Mouse (Mus musculus) left cerebral cortex, adult 9 months (tissue): ENCODE data around the gene Htr1b.

Source experiments
- DNase-seq, 2 experiments: peaks; one replicate each; pipeline ENCODE4 v3.0.0; 2022; ENCODE audit warnings: low spot score in 2 of 2

Gene Htr1b

DNA sequence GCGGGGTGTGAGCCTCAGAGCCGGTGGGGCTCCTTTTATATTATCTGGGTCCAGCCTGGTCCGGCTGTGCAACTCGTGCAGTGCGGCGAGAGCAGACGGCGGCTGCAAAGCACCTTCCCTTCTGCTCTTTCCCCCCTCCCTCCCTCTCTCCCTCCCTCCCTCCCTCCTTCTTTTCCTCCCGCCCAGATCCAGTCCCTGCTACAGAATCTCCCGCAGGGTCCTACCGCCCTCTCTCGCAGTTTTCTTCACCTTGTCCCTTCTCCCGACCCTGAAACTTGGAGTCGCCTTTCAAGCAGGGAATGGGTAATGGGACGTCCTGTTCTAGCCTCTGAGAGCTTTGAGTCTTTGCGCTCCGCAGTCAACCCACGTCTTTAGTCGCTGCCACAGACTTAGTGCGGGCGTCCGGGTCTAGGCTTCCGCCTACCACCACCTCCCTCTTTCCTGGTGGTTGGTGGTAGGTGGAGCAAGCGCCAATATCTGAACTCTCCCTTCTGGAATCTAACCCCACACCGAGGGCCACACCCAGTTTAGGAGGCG, at the start of gene Htr1b:
Htr1b (minus strand) TSS at position 392 of the 537 bp plus-strand sequence.
- peak in 1 of 2 experiments; percentile 29 for DNase-seq

- no peak for DNase-seq
Observed at GRCm38 (mm10) chr9:81676716-81677115, 43.1 kb upstream of the Htr1b start.

DNA sequence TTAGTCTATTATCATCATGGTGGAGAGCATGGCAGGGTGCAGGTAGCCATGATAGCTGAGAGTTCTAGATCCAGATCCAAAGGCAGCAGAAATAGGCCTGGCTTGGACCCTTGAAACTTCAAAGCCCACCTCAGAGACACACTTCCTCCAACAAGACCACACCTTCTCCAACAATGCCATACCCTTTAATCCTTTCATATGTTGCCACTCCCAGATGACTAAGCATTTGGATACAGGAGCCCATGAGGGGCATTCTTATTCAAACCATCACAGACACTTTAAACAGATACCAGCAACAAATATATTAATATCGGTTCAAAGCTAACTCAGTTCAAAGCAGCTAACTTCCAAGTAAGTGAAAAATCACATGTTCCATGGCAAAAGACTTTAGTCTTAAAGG, 3.9 kb upstream of the Htr1b start:
- DNase-seq: no peak

DNA sequence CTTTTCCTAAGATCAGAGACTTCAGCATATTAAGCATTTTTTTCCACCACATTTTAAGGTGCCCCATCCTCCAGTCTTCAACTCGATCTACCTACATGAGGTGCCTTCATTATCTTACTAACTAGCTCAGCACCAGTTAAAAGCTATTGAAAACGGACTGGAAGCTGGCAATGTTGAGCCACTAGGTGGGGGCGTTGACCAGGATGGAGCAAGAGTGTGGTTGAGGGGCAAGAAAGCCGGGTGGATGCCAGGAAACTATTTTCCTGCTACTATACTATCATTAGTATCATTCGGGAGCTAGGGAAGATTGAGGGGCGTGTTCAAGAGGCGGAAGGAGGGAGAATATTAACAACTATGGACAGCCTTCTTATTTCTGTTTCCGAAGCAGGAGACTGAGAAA, 1.5 kb upstream of the Htr1b start:
- peak in 1 of 2 experiments; percentile 10 for DNase-seq

DNA sequence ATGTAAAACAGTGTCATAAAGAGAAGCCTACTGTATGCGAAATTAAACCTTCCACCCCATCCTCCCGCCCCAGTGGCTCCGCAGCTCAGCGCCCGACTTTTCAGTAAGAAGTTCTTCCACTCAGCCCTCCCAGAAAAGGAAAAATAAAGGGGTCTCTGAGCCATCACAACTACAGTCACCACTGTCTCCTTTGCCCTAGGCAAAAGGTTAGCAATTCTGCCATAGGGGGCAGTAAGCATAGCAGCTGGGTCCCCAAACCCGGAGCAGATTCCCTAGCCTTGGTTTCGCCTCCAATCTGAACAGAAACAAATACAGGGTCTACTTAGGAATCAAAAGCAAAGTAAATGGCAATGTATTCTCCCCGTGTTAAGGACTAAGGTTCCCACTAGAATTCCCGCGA, 535 bp upstream of the Htr1b start:
- no peak for DNase-seq

- DNase-seq: peak in 1 of 2 experiments; percentile 9
Observed at GRCm38 (mm10) chr9:81632736-81633436, 742 bp downstream of the Htr1b start.

DNA sequence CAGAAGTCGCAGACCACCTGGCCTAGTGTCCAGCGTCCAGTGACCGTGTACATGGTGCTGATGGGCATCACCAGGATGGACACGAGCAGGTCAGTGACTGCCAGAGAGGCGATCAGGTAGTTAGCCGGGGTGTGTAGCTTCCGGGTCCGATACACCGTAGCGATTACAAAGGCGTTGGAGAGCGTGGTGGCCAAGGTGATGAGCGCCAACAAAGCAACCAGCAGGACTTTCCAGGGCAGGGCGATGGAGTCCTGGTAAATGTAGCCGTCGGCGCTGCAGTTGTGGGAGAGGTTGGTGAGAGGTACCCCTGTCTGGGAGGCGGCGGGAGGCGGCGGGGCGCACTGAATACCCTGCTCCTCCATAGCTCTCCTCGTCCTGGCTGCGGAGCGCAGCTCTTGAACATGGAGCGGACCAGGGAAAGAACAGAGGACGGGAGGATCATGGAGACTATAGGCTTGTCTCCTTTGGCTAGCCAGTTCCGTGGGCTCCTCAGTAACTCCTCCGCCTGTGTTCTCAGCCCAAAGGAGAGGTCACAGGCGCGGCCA, 1.4 kb downstream of the Htr1b start:
- no peak for DNase-seq

DNA sequence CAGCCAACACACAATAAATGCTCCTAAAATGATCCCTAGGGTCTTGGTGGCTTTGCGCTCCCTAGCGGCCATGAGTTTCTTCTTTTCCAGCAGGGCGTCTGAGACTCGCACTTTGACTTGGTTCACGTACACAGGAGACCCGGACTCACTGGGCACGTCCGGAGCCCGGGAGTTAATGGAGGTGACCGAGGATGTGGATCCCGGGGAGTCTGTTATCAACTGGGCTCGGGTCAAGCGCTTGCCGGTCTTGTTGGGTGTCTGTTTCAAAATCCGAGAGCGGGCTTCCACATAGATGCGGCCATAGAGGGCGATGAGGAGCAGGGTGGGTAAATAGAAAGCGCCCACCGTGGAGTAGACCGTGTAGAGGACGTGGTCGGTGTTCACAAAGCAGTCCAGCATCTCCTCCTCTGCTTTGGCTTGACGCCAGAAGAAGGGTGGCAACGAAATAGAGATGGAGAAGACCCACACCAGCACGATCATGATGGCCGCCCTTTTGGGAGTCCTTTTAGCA, 2.0 kb downstream of the Htr1b start:
- peak in 1 of 2 experiments; percentile 28 for DNase-seq

DNA sequence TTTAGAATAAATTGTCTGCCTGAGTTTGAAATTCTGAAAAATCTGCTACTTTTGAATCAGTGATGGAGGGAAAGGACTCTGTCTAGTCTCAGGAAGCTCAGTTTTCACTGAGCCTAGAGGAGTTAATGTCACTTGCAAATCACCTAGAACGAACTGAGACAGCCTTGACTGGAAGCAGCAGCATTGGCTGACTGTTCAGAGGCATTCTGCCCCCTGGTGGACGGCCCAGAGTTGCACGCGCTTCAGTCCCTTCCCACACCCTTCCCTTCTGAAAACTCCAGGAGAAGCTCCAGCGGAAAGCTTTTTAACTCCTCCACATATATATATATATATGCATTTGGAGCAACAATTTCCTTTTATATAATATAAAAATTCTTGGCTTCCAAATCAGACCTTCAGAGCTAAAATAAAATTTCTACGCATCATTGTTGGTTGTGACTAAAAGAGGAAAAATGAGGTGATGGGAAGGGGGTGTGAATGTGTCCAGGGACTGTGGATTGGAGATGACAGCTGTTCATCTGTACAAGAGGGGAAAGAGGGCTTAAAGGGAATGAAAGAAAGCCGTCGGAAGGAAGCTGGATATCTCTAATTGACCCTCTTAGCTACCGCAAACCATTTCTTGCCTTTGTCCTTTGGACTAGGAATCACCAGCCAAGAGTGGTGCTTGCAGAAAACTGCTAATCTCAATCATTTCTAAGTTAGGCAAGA, 6.6 kb downstream of the Htr1b start:
- DNase-seq: peak; percentile 68 to 90

DNA sequence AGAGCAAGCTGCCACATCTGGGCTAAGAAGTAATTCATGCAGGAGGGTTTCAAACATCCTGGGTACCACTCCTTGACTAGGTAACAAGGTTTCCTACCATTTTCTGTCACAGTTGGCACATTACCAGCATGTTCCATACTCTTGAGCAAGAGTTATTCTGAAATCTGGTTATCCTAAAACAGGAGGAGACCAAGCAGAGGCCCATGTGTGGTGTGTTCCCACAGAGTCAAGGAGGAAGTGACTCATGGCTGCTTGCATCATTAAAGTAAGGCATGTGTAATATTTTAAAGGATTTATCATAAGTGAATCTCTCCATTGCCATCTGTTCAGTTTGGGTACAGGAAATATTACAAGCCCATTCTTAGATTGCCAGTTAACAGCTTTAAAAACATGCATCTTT, 7.7 kb downstream of the Htr1b start:
- DNase-seq: peak in 1 of 2 experiments; percentile 9

GRCm38 (mm10) chr9:81622873-81623272, 10.8 kb downstream of the Htr1b start:
- DNase-seq: no peak

DNA sequence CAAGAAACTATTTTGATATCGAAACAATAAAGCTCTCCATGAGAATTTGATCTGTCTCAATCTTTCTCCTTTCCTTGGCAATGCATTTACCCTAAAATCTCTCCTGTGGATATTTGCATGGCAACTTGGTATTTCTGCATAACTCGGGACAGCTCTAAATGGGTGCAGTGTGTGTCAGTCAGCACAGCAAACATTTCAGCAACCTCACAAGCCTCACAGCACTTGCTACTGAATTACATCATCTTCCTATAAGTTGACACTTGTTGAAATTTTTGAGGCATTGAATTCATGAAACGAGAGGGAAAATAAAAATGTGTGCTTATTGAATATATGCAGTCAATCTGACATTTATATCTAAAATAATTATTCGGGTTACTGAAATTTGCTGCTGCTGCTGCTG, 22.6 kb downstream of the Htr1b start:
- DNase-seq: no peak
